Mouse (Mus musculus) G1E (cell line): ENCODE measurements at regions not wholly inside any gene's neighbourhood (a gene's known extent, or its start where the extent isn't known, plus 50 kb on each side); places are given as distances from the start of the nearest gene placed in this dataset.

ENCODE experiments used
- CTCF ChIP-seq: IDR thresholded peaks from 2 replicates; pipeline ENCODE4 v1.5.1; 2012; ENCODE audit warnings: low read depth, low read length, inconsistent platforms, mixed read lengths
- GATA1 ChIP-seq: IDR thresholded peaks from 2 replicates; pipeline ENCODE4 v1.6.1; 2012; ENCODE audit warnings: borderline replicate concordance, low read length, inconsistent platforms, mixed read lengths
- GATA2 ChIP-seq: IDR thresholded peaks from 2 replicates; pipeline ENCODE4 v1.6.1; 2012; ENCODE audit warnings: low read depth, low read length, inconsistent platforms, borderline replicate concordance

- TF ChIP-seq CTCF (no peak), GATA2 (no peak), GATA1 (no peak)
These were observed 195.2 kb upstream of the Igsf21 start for GRCm38 (mm10) chr4:140441805-140442204.
